8 mouse cellular contexts compared by ENCODE assay signal in the genomic region with DNA sequence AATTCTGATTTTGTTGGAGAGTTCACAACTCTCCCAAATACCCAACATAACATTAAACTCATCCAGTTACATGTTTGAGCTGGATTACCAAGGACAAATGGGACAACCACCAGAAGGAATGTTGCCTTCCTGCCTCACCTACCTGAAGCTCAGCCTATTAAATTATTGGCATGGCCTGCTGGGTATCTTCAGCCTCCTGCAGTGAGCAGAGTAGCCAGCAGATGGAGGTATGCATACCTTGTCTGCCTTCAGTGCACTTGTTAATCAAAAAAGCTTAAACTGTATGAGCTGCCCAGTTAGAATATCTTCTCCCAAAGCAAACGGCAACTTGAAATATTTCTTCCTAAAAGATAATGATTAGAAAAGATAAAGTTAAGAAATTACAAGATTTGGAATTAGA. TPM values are rescaled to one million over a fixed set of nuclear protein-coding genes. Genes with fewer than 3 reads are reported as not detected.
DNase-seq lines count a peak whose midpoint lies in the region; ATAC-seq and TF ChIP-seq lines count a peak whose summit lies in the region.

No protein-coding gene starts in this region.

- DNase-seq in cerebellum, adult 11-12 months: no peak
- DNase-seq in spleen, adult 2 months (ENCODE audit: low read depth in 1 of 2, low spot score in 2 of 2): peak in 1 of 2 experiments; percentile 31
- no peak for DNase-seq in spleen, postnatal 14 days (ENCODE audit: low spot score in 2 of 2)
- no peak for DNase-seq in heart, adult 11 months

- peak; percentile 32; the same call in 1 of the 2 replicates for TF ChIP-seq CTCF in spleen, adult 2 months (IDR thresholded peaks at IDR 0.05; ENCODE audit: extremely low read depth, insufficient read depth, insufficient read length, insufficient replicate concordance)
- TF ChIP-seq CTCF in small intestine, adult 2 months (IDR thresholded peaks at IDR 0.05; ENCODE audit: extremely low read depth, insufficient read length, insufficient replicate concordance, low read depth, low read length): peak; percentile 28; the same call in 1 of the 2 replicates

- 79% methylated on average over 1 of the region's 1 CpGs for WGBS in spleen, adult 2 months
- 61% methylated on average over 1 of the region's 1 CpGs for WGBS in small intestine, adult 2 months

- H3K36me3 ChIP-seq in spleen, adult 2 months (ENCODE audit: control insufficient read depth, insufficient read depth, low read length): no peaks in the 10 kb centered on the region
- H3K36me3 ChIP-seq in small intestine, adult 2 months (ENCODE audit: control insufficient read depth, insufficient read depth, low read length): no peaks in the 10 kb centered on the region

- H3K4me1 ChIP-seq in spleen, adult 2 months (ENCODE audit: control insufficient read depth, insufficient read depth, insufficient read length): no peaks in the 10 kb centered on the region
- peaks cover 2% of the 10 kb centered on the region; the same call in 1 of the 2 replicates for H3K4me1 ChIP-seq in small intestine, adult 2 months (ENCODE audit: control insufficient read depth, insufficient read depth, insufficient read length, low read length)

- H3K27ac ChIP-seq in spleen, adult 2 months (ENCODE audit: insufficient read depth, low read length): no peak overlapping the region
- H3K27ac ChIP-seq in small intestine, adult 2 months (ENCODE audit: insufficient read depth, low read depth, low read length): no peak overlapping the region

- H3K4me3 ChIP-seq in spleen, adult 2 months (ENCODE audit: extremely low read depth, insufficient read depth, insufficient read length): no peak overlapping the region
- no peak overlapping the region for H3K4me3 ChIP-seq in small intestine, adult 2 months (ENCODE audit: low read depth, low read length)

- H3K27me3 ChIP-seq in spleen, adult 2 months (ENCODE audit: control insufficient read depth, insufficient read depth, low read length): no peaks in the 10 kb centered on the region
- no peaks in the 10 kb centered on the region for H3K27me3 ChIP-seq in small intestine, adult 2 months (ENCODE audit: control insufficient read depth, insufficient read depth, low read length)

- ATAC-seq in cerebellum, adult (ENCODE audit: insufficient number of reproducible peaks, low FRiP score, low TSS enrichment): peak; percentile 70; the same call in 1 of the 2 replicates
- ATAC-seq in hematopoietic stem cell, adult 5-6 weeks (replicated peaks in 1 of 2; ENCODE audit: insufficient read depth in 1 of 2, low FRiP score in 2 of 2, low TSS enrichment in 1 of 2, low read depth in 1 of 2, poor library complexity in 2 of 2, severe bottlenecking in 2 of 2): peak; percentile 74 to 80; a peak in 3 of 4 replicates
- no peak for ATAC-seq in monocyte, adult 5-6 weeks (replicated peaks; ENCODE audit: insufficient number of reproducible peaks, low FRiP score, low TSS enrichment, poor library complexity, severe bottlenecking)

- TF ChIP-seq POLR2A in spleen, adult 2 months (IDR thresholded peaks at IDR 0.05; ENCODE audit: low read depth, low read length): no peak
- no peak for TF ChIP-seq POLR2A in small intestine, adult 2 months (IDR thresholded peaks at IDR 0.05; ENCODE audit: low read depth, low read length)

RNA-seq across cellular contexts. Expression of a gene that starts 15.3 kb away (rescaled TPM):
- polyA plus RNA-seq in spleen, adult 2 months (2012; rRNA removed): 19.6 and 19.9 TPM in 2 replicates
- 60.2 and 100 TPM in 2 replicates for total RNA-seq in hematopoietic stem cell, adult 5-6 weeks (2017)
- 5.3 and 5.7 TPM in 2 replicates for polyA plus RNA-seq in small intestine, adult 2 months (2012; rRNA removed)
- 23.4 to 36.8 TPM (median 25.4 TPM) in 3 replicates for total RNA-seq in monocyte, adult 5-6 weeks (2017)
